Mouse (Mus musculus) cerebellum, adult 8-10 months (tissue): ENCODE data around the gene Ubxn10.
A peak's percentile ranks its signal among the peaks of the same experiment; 100 is the strongest.

Source experiments
- DNase-seq: peaks from one replicate; pipeline ENCODE4 v3.0.0; 2022

The Ubxn10 gene

DNA sequence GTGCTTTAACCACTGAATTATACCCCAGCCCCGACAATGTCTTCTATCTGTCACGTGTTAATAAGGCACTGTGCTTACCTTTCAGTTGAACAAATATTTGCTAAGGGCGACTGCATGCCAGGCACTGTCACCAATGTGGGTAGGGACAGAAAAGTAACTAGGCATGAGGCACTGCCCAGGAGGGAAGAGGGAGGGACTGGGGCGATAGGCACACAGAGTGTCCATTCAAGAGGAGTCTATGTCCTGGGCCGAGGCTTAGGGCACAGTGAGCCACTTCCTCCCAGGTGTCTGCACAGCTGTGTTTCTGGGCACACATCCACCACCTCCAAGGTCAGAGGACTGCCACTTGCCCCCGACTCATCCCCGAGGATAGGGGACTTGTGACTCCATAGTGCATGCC is at the start of gene Ubxn10:
Gene Ubxn10 (minus strand): TSS at position 137 of the 400 bp plus-strand sequence.
- no peak for DNase-seq

DNA sequence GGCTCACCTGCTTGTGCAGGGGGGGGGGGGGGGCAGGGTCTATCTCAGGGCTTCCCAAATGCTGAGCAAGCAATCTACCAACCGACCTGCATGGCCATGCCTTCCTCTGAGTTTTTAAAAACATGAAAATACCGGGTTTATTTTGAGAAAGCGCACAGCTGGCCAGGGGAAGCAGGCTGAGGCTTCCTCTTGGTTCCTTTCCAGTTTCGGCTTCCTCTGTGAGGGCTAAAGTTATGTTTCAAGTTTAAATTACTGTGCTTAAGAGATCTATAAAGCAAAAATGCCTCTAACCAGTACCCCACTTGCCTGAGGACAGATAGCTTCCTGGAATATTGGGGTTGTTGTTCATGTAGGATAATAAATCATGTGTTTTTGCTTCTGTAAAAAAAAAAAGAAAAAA is 49.2 kb upstream of the Ubxn10 start:
- DNase-seq: no peak

DNA sequence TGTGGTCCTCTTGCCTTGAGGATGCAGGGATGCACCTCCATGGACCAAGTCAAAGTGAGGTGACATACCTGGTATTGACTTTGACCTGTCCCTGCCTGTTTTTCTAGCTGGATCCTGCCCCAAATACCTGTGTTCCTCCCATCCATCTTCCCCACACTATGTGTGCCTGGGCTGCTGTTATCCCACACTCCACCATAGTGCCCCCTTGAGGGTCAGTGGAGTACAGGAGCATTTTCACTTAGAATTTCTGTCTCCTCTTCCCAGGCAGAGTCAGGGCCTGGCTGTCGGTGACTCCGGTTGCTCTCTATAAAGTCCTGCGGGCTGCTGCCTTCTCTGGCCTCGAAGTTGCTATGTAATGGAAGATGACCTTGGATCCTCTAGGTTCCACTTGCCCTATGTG is 48.8 kb upstream of the Ubxn10 start:
- DNase-seq: no peak

DNA sequence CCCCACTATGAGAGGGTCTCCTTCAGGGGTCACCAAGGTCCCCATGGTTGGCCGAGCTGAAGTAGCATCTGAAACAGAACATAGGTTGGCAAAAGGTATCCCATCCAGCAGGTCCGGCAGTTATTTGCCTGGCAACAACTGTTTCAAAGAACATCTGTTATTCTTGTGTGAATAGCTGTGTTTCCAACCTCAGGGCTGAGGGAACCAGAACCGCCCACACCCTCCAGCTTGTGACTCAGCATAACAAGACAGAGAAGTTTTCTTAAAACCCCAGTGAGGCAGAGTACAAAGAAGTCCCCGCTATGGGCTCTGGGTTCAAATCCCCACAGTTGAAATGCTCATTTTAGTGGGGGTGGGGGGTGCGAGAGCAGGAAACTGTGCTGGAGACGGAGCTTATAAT is 45.1 kb upstream of the Ubxn10 start:
- no peak for DNase-seq

DNA sequence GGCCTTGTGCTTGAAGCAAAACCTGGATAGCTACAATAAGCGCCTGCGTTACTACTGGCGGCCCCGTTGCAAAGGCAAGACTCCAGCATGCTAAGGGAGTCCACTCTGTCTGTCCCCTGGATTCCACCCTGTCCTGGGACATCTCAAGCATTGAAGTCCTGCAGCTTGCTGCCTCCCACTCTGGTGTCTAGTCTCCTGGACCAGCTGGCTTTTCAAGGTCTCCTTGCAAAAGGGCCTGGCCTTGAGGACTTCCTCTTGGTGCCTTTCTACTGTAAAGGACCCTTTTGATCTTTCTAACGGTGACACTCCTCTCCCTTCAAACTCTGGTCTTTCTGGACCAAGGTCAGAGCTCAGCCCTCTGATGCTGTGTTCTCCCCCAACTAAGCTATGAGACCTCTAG is 43.3 kb upstream of the Ubxn10 start:
- DNase-seq: no peak

DNA sequence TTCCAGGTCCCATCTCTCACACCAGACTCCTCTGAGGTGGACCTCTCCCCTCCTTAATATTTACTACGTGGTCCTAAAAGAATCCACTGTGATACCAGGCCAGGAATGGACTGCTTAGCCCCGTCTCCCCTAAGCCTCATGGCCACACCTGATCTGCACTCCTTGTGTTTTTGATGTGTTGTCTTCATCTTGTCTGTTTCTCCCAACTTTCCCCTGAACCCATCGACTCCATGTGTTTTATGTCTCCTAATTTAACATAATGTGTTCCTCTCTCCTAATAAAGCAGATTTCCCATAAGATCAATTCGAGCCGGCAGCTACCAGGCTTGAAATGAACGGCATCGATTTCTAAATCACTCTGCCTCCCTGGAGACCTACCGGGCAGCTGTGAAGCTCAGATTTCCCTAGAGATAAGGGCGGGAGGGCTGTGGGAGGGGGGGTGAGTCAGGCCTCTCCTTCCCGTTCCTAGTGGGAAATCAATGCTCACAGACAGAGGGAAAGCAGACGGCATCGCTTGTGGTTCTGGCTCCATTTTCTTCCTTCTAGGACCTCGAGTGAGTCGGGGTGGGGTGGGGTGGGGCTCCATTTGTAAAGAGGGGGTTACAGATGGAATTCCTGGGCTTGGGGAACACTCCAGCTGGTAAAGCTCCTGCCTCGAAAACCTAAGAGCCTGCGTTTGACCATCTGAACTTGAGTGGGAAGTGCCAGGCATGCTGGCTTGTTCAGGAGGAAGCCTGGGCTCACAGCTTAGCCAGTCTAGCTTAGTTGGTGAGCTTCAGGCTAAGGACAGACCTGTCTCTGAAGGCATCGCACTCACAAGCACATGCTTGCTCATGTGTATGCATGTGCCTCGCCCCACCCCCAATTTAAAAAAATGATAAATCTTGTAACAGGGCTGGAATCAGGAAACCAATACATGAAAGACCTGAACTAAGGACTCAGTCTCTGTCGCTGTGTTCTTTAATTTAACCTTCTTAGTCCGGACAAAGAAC is 40.7 kb upstream of the Ubxn10 start:
- DNase-seq: no peak

DNA sequence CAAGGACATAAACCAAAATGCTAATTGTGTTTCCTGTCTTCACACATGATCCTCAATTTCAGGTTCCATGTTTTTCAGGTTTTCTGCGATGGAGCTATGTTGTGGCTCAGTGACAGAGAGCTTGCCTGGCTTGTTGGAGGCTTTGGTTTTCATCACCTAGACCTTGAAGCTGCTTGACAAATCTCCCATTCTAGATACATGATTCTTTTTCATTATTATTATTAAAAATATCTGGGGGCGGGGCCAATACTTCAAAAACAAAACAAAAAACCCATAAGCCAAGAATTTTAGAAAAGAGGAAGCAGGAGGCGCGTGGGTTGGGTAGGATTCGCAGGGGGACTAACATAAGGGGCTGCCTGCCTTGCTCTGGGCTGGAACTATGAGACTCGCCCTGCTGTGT is 38.5 kb upstream of the Ubxn10 start, which contains the start of gene Pla2g2d:
Gene Pla2g2d (plus strand): TSS at position 301 of the 400 bp plus-strand sequence.
- no peak for DNase-seq

DNA sequence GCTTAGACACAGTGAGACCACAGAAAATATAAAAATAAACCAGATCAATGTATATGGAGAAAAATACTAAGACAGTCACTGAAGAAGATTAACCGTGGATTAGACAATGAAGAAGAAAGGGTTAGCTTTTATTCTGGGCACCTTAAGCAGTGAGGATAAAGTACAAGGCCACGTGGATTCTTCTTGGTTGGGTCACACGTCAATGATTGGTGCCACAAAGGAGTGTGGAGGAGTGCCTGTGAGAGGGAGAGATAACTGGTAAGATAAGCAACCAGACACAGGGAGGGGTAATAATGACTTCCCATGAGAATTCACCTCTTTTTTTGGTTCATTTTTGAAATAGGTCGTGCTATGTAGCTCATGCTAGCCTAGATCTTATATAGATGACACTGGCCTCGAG is 35.4 kb upstream of the Ubxn10 start:
- DNase-seq: no peak

DNA sequence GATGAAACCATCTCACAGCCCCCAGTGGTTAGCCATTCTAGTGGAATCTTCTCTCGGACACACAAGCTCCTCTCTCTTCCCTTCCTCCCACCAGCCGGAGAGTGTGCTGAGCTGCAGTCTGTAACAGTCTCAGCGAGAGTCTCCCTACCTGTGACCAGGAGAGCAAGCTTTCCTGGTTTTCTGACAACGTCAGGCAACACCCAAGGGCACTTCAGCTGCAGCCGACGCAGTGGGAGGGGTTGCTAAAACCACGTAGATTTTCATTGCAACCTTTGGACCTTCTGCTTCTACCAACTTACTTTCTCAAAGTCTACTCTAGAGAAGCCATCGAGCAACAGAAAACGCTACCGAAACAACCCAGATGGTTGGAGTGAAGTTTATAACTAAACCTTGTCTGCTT is 35.0 kb upstream of the Ubxn10 start:
- no peak for DNase-seq

DNA sequence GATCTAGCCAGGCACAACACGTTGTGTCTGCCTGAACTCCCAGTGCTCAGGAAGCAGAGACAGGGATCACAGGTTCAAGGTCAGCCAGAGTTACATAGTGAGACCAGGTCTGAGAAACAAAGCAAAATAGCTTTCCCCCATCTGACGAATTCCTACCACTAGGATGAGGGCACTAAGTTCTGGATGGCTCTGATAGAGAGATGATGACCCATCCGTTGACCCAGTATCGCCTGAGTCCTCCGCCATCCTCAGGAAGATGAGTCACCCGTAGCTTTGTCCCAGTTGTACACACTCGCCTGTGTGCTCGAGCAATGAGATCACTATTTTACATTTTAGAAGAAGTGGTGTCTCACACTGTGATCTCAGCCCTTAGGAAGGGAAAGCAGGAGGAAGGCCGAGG is 25.3 kb upstream of the Ubxn10 start:
- DNase-seq: no peak

DNA sequence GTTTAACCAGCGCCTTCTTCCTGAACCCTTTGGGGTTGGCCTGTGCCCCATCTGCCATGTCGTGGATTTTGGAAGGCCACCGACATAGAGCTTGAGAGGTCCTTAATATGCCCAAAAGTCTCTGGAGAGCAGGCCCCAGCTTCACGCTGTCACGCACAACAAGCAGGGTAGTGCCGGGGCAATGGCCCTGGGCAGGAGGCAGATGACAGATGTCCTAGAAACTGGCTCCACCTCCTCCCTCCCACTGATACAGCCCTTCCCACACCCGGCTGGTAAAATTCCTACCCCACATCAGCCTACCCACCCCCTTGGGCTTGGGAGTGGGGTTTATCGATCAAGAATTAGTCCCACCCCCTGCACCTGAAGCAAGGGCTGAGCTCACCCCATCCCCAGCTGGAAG is 20.4 kb upstream of the Ubxn10 start, which contains the start of gene Pla2g2f:
Gene Pla2g2f (minus strand): TSS at position 211 of the 400 bp plus-strand sequence.
- DNase-seq: no peak

DNA sequence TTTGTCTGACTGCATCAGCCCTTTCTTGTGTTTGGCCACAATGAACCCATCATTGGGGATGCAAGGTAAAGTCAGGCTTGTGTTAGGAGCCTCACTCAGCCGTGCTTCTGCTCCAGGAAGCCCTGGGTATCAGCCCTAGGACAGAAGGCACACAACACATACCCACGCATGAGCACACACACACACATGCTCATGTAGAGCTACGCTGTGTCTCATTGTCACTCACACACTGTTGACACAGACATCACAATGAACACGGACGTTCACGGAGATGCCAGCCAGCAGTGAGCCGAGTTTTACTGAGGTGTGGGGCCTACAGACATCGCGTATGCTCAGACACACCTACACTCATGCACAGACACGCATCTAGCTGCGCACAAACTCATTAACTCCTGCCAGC is 19.0 kb upstream of the Ubxn10 start:
- no peak for DNase-seq

DNA sequence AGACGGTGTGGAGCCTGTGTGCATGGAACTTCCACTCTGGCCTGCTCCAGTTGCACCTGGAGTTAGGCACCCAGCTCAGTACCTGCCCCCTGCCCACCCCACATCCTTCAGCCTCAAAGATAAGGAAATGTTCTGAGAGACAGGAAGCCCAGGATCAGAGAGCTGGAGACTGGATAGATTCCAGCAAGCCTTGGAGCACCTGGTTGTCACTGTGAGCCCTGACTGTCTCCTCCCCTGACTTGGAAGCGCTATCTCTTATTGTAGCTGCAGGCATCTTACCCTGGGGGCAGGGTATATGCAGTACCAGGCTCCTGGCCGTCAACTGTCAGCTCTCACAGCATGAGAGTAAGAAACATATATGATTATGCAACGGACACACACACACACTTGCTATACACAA is 18.5 kb upstream of the Ubxn10 start:
- DNase-seq: no peak

DNA sequence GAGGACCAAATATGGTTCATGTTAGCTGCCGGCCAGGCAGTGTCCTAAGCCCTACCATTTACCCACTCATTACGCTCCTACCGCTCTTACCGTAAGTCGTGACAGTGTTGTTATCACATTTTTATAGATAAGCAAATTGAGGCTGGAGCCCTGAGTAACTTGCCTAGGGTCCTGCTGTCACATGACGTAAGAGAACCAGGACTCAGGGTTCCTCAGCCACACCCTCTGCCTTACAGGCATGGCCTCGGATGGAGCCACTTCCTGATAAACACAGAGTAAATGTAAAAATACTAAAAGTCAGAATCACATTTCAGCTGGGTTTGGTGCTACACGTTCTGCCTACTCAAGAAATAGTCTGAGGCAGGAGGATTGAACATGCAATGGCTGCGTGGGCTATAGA is 17.5 kb upstream of the Ubxn10 start:
- DNase-seq: no peak

DNA sequence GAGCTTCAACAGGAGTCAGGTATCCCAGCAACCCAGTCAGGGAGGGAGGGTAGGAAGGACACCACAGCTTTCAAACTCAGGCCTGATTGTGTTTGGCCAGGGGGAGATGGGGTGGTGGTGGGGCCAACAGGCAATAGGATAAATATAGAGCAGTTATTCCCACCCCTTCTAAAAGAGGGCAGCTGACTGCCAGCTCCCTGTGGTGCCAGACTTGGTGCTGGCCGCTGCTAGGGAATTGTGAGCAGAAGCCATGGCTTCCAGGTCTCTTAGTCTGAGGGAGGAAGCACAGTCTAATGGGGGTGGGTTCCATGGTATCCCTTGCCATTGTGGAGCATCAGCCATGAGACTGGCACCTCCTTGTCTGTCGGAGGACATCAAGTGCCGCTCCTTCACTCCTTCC is 16.6 kb upstream of the Ubxn10 start:
- no peak for DNase-seq

DNA sequence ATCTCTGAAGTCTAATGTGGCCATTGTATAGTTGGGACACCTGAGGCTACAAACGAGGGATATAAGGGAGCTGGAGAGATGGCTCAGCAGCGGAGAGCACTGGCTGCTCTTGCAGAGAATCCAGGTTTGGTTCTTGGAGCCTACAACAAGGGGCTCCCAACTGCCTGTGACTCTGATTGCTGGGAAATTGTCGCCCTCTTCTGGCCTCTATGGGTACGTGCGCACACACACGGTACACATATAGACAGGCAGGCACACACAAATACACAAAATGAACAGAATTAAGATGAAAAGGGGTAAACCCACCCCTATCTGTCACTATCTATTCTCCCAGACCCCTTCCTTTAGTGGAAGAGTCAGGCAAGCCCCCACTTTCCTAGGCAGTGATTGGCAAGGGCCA is 15.6 kb upstream of the Ubxn10 start:
- no peak for DNase-seq

DNA sequence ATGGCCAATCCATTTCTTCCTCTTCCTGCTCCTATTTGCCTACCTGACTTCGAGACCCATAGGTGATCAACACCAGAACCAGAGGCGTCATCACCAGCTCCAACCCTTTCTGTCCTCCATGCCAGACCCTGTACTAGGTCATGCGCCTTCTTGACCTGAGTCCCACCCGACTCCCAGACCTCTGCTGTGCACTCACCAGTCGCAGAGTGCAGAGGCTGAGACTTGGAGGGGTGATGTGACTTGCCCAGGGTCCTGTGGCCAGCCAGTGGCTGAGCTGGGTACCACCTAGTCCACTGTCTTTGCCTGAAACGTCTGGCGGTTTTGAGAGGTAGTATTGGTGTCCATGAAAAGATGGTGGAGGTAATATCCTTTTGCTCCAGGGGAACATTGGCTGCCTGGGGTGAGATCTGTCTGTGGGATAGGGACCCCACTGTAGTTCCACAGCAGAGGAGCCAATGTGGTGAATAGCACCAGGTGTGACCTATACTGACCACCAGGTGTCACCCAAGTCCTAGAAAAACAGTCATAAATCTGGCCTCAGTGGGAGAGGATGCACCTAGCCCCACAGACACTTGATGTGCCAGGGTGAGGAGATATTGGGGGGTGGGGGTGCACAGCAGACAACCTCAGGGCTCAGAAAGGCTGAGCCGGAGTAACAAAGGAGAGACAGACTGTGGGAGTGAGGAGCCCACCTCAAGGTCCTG is 11.6 kb upstream of the Ubxn10 start:
- DNase-seq: peak; percentile 53

DNA sequence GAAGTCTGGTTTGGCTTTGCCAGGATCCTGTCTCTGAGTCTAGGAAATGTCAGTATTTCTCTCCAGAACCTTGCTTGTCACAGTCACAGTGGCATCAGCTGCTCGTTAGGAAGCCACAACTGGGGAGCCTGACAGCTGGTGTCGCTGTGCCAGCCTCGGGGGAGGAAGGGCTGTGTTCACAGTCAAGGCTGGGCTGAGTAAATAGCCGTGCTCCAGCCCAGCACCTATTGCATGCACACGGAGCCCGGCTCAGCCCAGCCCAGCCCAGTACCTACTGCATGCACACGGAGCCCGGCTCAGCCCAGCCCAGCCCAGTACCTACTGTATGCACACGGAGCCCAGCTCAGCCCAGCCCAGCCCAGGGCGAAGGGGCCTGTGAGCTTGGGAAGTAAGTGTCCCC is 10.9 kb upstream of the Ubxn10 start:
- DNase-seq: no peak

DNA sequence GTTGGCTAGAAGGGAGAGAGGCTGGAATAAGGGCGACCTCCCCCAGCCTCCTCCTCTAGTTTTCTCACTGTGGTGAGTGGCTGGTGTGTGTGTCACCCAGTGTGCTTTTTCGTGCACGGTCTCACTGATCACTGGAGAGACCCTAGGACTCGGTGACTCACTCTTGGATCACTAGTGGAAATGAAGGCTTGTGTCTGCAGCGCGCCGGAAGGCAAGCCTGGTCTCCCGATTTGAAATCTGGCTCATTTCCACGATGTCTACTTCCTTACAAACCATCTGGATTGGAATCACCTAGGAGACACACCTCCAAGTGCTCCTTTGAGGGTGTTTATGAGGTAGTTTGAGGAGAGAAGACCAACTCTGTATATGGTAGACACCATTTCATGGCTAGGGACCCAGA is 9.9 kb upstream of the Ubxn10 start:
- no peak for DNase-seq

DNA sequence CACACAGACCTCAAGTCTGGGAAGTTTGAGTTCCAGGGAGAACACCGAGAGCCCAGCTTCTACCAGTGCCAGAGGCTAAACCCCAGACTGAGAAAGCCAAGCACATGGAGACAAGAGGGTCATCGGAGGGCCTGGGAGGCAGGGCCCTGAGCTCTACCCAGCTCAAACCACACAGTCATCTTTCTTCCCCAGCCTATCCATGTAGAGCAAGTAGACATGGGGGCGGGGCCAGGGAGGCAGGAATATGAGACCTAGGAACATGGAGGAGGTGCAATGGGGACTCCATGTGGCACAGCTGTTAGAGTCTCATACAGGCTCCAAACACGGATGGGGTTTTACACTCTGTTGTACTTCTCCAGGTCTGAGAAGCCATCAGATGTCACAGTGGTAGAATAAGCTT is 8.9 kb upstream of the Ubxn10 start:
- DNase-seq: no peak

DNA sequence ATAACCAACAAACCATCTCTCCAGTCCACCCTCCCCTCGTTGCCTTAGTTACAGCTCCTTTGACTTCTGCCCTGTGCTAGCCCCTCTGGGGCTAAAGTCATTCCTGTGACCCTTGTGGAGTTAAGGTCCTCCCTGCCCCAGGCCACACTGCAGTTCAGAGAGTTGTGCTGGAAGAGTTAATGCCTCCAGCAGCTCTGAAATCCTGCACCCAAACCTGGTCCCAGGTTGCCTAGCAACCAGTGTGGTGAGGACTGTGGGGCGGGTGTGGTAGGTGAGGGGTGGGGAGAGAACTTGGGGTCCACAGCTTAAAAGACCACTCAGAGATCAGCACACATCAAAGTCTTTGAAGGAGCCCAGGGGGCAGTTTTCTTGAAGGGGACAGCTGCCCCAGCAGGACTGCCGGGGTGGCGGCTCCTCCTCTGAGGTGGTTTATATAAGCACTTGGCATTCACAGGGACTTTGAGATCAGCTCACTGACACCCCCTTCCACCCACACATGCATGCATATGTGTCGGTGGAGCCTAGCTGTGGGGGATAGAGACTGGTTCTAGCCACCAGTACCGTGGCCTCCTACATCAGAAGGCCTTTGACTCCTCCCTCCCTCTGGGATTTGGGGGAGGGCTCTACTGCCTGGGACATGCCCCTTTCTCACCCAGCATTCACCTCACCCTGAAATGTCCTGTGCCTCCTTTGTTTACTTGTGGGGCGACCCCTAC is 2.3 kb upstream of the Ubxn10 start:
- no peak for DNase-seq

DNA sequence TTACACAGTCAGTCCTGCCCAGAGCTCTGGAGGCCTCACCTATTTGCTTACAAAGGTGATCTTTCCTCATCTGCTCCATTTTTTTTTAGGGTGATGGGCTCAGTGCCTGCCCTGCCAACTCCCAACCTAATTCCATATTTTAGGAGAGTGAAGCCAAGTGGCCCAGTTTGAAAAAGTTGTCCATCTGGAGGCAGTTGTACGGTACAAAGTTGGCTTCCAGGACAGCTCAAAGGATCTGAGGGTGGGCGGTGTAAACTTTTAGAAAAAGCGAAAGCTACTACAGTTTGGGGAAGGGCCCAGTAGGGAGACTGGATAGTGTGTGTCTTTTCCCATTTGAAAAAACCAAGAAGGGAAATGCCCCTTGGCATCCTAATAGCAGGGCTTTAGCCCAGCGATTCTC is 2.1 kb downstream of the Ubxn10 start:
- no peak for DNase-seq

DNA sequence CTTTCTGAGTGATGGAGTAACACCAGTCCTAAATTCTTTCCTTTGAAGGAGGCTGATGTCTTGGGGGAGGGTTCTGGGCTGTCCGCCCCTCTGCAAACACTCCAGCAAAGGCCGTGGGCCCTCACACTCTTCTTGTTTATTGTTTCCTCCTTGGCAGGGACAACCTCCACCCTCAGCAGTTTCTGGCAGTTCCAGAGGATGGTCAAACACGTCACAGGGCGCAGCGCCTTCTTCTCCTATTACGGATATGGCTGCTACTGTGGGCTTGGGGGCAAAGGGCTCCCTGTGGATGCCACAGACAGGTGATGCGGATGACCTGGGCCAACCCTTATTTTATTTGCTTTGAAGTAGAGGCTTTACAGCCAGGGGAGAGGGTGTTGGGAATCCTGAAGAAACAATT is 2.9 kb downstream of the Ubxn10 start:
- no peak for DNase-seq
